Mouse (Mus musculus): Measurements from ENCODE around the gene Fank1.

DNA sequence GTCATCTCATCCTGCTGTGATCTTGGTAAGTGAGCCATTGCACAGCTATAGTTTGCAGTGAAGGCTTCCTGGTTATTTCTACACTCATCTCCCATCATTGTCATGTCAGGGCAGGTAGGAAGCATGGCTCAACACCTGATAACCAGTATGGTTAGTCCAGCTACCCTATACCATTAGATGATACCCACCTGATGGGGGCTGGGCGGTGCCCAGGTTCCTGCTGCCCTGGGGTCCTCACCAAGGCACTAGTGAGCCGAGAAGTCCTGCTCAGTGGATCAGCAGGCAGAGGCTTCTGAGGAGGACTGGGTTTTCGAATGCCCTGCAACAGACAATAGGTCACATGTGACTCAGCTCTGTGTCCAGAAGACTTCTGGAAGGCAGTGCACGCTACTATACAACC is 113.3 kb downstream of the Fank1 start:
- no peak for TF ChIP-seq FLI1 (IDR thresholded peaks at IDR 0.05; ENCODE audit: low read length)
- no peak for TF ChIP-seq GATA1 (IDR thresholded peaks at IDR 0.05; ENCODE audit: borderline replicate concordance, low read length)
